Mouse (Mus musculus): ENCODE results near the gene 6030452D12Rik. TPM values are rescaled to one million over a fixed set of nuclear protein-coding genes. Genes with fewer than 3 reads are reported as not detected.

The 6030452D12Rik gene
- total RNA-seq, 4 experiments from 2014 or later = not detected

DNA sequence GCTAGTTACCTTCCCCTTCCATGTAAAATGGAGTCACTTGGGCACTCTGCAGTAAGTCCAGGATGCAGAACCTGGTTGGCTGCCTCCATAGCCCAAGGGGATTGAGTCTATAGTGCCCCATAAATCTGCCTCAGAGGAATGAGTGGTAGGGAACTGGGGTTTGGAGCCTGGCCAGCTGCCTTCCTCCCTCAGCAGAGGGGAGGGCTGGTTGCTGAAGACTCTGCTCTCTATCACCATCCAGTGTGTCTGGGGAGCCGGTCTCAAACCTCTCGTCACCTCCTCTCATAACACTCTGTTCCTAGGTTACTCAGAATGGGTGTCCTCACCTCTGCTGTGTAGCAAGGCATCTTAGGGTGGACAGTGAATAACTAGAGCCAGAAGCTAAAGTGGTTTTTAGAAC, 16.3 kb downstream of the 6030452D12Rik start:
- no peak for DNase-seq (ENCODE audit: low spot score)

DNA sequence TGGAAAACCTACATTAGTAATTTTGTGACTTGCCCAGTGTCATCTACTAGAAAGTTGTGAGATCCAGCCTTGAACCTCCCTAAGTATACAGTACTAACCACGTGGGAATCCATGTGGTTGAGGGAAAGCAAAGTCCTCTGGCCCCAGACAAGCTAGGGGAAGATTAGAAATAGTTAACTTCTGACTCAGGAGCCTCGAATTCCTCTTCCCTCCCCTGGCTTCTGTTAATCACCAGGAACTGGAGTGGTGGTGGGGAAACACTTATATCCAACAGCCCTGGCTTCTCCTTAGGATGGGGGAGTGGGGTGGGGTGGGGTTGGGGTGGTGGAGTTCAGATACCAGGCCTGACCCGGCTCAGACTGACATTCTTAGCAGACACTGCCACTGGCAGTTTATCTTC, 18.4 kb downstream of the 6030452D12Rik start:
- no peak for DNase-seq (ENCODE audit: low spot score)

DNA sequence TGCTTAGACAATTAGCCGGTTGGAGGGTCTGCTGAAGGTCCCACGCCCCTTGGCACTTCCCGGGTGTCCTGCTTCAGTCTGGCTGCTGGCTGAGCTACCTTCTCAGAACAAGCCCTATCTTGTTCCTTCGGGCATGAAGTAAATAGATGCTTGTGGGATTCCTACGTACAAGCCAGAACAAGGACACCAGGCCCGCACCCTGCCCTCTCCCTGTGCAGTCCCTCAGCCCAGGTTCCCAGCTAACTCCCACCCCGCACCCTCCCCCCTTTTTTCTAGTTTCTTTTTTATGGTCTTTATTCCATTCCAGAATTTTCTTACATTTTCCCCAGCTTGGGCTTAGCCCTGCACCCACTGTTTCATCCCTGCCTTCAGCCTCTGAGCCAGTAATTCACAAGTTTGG, 20.3 kb downstream of the 6030452D12Rik start:
- no peak for DNase-seq (ENCODE audit: low spot score)

DNA sequence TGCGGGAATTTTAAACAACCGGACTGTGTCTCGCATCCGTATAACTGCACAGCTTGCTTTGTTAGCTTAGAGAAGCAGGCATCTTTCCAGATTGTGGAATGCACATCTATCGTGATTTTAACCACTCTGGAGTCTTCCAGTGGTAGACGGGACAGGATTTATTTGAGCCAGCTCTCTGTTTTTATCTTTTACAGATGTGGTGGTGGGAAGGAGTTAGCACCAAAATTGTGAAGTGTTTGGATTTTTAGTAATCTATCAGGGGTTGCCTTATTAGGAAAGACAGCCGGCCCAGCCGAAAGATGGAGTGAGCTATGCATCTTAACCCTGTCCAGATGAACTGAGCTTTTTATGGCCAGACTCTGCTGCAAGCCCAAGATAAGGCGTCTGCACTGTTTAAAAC, 21.5 kb downstream of the 6030452D12Rik start:
- no peak for DNase-seq (ENCODE audit: low spot score)

DNA sequence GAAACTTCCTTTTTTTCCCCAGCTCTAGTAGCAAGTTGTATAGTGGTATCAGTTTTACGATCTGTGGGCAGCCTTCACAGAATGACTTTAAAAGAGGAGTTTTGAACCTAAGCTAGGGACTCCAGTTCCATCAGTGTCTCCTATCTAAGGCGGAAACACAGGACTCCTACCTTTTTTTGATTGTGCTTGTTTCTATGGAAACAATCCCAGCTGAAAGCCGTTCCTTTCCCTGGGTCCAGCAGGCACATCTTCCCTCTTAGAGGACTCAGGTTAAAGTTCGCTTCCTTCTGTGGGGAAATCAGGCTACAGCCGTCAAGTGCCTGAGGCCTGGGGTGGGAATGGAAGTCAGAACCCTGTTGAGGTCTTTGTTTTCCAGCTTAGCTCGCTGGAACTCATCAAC, 26.4 kb downstream of the 6030452D12Rik start:
- no peak for DNase-seq (ENCODE audit: low spot score)

DNA sequence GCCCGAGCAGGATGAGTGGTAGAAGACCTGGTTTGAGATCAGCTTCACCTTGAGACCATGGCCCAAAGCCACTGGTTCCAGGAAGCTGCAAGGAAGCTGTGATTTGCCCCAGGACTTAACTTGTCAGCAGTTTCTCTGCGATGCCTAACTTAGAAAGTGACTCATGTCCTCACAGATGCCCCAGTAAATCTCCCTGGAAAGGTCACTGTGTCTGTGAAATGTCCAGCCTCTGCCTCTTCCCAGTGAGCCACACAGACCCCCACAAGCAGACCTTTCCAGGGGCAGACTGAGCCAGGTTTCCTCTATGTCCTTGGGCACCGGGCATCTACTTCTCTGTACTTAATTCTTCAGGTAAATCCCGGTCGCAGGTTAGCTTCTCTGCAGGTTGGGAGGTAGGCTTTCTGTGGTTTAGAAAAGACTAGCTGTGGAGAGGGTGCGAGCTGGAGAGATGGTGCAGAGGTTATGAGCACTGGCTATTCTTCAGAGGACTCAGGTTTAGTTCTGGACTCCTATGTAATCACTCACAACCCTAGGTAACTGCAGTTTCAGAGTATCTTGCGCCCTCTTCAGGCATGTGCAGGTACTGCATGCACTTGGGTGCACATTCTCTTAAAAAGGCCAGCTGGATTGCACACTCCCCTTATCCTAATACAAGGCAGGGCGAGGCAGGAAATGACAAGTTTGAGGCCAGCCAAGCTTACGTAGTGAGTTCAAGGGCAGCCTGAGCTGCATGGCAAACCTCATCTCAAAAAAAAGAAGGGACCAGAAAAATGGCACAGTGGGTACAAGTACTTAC, 27.1 kb downstream of the 6030452D12Rik start:
- DNase-seq (ENCODE audit: low spot score) = no peak

DNA sequence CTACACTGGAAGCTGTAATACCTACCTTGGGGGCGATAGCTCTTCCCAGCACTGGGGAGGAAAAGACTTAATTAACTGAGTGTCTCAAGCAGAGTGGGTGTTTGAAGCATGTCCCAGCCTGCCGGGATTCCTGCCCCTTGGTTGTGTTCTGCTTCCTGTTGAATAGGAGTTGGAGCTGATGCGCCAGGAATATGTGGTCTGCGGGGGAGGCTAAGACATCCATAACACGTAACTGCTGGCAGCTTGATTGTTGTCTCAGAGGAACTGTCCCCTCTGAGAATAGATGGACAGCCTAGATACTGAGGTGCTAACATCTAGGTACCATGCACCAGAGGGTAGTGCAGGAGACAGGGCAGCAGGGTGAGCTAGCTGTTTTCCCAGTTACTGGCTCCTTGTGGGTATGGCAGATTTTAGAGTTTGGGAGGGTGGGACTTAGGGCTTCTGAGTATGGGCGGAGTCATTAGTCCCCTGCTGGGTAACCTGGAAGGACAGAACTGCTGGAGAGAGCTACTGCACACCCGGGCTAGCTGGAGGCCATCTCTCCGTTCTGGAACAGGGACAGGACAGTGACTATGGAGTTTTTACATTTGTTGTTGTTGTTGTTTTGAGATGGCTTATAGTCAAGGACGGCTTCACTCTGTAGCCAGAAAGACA, 28.4 kb downstream of the 6030452D12Rik start:
- no peak for DNase-seq (ENCODE audit: low spot score)

DNA sequence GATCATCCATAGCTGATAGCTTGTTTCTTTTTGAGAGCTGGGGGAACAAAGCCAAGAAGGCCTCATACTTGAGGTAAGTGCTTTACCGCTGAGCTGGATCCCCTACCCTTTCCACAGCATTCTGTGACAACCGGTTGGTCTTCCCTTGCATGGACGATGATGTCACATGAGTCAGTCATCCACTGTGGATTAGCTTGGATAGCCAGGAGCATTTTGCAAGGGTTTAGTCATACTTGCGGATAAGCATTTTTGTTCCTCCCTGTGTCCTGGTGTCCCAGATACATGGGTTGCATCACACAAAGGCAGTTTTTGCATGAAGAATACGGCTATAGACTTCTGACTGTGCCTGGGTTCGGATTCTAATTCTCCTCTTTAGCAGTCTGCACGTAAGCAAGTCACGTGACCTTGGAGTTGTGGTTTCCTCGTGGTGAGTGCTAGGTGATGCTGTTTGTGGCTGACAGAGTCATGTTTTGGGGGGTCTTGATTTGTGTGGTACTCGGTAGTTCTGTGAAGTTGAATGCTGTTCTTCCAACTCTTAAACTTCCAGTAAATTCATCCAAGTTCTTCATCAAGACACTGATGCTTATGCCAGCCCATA, 29.7 kb downstream of the 6030452D12Rik start:
- DNase-seq (ENCODE audit: low spot score) = no peak

DNA sequence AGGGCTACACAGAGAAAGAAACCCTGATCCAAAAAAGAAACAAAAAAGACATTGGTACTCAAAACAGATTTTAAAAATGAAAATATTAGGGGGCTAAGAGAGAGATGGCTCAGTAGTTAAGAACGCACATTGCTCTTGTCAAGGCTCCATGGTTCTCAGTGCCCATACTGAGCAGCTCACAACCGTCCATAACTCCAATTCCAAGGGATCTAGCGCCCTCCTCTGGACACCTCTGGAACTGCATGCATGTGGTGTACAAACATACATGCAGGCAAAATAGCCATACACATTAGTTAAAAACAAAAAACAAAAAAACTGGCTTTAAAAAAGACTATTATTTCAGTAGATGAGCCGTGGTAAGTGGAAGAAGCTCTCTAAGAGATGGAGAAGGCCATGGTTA, 30.2 kb downstream of the 6030452D12Rik start:
- DNase-seq (ENCODE audit: low spot score) = no peak

DNA sequence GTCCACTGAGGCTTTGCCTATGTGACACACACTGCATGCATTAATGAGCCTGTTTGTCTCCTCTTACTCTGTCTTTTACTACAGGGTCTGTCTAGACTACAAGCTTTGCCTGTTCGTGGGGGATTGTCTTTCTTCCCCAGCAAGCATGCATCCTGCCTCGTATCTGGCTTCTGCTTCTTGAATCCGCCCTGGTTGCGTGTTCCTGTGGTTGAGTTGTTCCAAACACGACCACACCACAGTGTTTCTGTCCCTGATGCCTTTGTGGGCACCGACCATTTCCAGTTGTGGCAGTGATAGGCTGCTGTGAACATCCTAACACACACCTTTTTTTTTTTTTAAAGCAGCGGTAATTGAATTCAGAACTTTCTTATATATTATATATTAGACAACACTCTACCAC, 33.4 kb downstream of the 6030452D12Rik start:
- no peak for DNase-seq (ENCODE audit: low spot score)

DNA sequence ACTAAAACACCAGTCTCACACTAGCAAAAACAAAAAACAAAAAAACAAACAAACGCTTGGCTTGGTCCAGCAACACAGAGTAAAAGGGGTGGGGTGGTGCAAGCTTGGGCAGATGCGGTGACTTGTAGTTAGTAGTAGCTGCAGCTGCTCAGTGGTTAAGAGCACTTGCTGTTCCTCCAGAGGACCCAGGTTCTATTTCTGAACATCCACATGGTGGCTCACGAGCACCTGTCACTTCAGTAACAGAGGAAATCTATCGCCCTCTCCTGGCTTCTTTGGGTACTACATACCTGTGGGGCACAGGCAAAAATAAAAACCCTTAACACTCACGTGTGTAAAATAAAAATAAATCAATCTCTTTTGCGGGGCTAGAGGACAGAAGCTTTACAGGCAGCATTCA, 34.1 kb downstream of the 6030452D12Rik start:
- peak; percentile 50 for DNase-seq (ENCODE audit: low spot score)

DNA sequence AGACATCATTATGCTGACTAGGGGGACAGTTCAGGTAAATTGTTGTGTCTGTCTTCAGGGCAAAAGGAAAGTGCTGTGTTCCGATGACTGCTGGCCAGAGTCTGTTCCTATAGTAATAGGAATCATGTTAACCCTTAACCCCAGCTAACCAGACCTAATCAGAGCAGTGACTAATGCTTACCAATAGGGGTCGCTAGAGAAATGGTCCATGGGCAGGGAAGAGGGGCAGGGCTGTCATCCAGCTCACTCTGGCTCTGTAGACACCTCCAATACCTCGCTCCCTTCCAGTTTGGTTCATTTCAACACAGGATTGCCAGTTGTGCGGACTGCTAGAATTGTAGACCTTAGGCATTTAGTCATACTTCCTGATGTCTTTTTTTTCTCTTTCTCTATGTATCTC, 35.1 kb downstream of the 6030452D12Rik start:
- no peak for DNase-seq (ENCODE audit: low spot score)

DNA sequence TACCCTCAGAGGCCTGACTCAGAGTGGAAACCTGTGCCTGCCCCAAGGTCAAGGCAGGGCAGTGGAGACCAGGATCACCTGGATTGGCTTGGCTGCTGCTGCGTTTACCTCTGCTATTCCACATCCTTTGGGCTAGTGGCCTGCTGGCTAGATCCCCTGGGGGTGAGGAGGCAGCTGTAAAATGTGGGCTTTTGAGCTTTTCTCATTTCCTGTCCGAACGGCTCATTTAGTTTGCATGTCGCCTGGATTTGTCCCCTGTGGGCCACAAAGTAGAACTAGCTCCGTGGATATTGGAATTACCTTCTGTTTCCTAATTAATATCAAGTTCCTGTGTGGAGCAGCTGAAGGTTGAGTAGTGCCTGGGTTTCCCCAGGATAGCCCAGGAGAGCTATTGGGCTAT, 38.9 kb downstream of the 6030452D12Rik start:
- no peak for DNase-seq (ENCODE audit: low spot score)

DNA sequence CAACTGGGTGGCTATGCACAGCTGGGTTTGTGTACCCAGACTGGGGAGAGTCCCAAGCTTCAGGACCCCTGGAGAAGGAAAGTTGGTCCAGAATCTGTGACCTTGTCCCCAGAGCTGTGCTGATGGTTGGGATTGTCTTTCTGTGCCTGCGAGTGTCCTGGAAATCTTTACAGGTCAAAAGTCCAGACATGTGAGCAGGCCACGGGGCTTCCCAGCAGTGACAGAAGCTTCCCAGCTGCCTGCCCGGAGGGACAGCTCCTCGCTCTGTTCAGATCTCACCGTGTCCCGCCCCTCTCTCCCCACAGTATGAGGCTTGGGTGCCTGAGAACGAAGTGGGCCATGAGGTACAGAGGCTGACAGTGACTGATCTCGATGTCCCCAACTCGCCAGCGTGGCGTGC, 40.7 kb downstream of the 6030452D12Rik start:
- no peak for DNase-seq (ENCODE audit: low spot score)

DNA sequence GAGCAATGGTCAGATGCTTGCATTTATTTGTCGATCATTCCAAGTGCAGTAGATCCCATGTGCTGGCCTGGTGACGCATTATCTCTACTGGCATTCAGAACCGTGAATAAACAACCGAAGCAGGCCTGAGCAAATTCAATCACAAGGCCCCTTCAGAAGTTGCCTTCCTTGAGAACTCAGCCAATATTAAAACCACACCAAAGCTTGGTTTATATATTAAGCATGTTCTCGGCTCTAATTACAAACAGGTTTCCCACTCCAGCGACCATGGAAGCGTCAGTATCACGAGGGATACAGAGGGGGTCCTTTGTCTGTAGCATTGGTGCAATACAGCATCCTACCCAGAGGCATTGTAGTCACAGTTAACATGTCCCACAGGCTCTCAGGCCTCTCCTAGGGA, 42.7 kb downstream of the 6030452D12Rik start:
- no peak for DNase-seq (ENCODE audit: low spot score)

DNA sequence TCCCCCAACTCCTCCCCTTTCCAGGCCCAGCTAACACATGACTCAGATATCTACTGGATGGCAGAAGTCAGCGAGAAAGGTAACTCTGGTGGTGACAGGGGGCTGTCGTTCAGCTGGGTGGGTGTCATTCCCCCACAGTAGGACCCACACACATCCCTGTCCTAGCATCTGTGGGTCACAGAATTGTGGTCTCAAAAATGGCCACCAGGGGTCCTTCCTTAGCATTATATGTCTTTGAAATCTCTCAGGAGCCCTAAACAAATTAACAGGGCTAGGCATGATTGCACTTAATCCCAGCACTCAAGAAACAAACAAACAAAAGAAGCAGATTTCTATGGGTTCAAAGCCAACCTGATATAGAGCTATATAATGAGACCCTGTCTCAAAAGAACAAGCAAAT, 44.8 kb downstream of the 6030452D12Rik start:
- no peak for DNase-seq (ENCODE audit: low spot score)

DNA sequence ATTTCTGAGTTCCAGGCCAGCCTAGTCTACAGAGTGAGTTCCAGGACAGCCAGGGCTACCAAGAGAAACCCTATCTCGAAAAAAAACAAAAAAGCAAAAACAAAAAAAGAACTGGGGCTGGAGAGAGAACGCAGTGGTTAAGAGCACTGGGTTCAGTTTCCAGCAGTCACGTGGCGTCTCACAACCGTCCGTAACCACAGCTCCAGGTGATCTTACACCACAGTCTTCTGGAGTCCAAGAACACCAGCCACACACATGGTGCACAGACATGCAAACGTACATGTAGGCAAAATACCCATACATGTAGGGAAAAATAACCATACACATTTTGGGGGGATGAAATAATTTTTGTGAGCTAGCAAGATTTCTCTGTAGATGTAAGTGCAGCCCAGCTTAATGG, 46.4 kb downstream of the 6030452D12Rik start:
- DNase-seq (ENCODE audit: low spot score) = no peak

DNA sequence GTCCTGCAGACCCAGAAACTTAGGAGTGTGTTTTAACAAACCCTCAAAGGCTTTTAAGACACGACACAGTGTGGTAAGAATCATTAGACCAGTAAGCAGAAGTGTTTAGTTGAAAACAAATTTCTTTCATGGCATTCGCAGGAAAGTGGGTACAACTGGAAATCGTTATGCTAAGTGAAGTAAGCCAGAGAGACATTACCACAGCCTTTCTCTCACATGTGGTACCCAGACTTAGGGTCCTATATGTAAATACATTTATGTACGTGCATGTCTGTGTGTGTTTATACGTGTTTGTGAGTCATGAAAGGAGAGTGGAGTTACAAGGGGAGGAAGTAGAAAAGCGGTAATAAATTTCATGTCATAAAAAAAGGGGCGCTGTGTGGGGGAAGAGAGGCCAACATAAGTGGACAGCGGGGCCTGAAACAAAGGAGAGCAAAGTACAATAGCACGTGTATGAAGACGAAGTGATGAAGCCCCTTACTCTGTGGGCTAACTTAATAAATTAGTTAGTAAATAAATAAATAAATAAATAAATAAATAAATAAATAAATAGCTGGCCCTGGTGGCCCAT, 48.1 kb downstream of the 6030452D12Rik start:
- no peak for DNase-seq (ENCODE audit: low spot score)

DNA sequence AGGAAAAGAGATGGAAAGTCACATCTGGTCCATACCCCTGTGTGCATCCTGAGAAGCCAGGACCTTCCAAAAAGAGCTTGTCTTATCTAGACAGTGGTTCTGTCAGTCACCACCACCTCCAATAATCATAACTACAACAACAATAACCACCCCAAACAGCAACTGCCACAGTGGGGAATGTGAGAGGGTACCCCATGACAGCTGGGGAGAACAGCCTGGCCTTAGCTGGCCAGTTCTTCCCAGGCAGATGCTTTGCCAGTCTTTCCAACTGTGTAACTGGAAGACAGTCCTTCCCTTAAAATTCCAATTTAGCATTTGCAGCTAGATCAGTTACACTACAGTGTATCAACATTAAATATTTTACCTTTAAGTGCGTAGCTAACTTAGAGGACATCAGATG, 50.6 kb downstream of the 6030452D12Rik start:
- no peak for DNase-seq (ENCODE audit: low spot score)

DNA sequence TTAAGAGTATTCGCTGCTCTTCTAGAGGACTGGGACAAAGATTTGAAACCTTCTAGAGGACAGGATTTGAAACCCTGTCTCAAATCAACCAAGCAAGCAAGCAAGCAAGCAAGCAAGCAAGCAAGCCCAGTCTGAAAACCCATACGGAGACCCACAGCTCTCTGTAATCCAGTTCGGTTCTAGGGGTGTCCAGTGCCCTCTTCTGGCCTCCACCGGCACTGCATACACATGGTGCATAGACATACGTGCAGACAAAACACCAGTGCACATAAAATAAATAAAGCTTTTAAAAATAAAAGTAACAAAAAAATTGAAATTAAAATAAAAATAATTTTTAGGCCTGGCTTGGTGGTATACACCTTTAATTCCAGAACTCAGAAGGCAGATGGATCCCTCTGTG, 53.7 kb downstream of the 6030452D12Rik start:
- no peak for DNase-seq (ENCODE audit: low spot score)

DNA sequence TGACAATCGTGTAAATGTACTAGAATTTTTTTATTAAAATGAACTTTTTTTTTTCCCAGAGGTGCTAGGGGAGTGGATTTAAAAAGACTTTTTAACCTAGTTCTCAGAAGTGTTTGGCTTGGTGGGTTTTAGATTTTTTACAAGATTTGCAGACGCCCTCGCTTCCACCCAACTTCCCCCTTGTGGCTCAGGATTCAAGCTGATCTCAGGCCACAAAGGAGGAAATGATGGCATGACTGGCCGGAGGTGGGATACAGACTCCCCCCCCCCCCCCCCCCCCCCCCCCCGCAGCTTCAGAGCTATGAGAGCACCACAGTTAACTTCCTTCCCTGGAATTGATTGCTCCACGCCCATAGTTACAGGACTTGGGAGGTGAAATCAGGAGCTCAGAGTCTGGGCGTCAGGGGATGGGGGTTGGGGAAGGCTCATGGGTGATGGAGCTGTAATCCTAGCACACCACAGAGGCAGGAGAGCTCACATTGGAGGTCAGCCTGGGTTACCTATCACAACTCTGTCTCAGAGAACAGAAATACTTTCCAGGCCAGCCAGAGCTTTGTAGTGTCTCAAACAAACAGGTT, 55.8 kb downstream of the 6030452D12Rik start:
- no peak for DNase-seq (ENCODE audit: low spot score)

Measured in heart, adult 8-10 months (tissue).